Mouse (Mus musculus) thymus, postnatal 25 days (tissue): ENCODE measurements around the gene Plcz1.

Source experiments
- DNase-seq: peaks from one replicate; pipeline ENCODE4 v3.0.0; 2022

The Plcz1 gene

DNA sequence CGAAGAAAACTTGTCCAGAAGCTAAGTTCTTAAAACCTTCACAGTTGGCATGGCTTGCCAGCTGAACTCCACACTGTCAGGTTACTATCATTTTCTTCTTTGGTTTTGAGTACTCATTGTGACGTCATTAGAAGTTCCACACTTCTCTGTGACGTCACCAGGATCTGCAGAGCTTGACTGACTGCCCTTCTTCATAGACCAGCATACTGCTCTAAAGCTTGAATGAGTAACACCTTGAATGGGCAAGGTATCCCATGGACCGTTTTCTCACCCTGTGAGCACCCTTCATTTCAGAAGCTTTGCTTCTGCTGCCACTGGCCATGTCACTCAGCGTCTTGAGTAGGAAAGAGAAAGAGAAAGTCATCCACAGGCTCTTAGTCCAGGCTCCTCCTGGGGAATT lies at the start of gene Plcz1:
Gene Plcz1, minus strand, starts transcription at position 101 of the 400 bp plus-strand sequence.
- no peak for DNase-seq

DNA sequence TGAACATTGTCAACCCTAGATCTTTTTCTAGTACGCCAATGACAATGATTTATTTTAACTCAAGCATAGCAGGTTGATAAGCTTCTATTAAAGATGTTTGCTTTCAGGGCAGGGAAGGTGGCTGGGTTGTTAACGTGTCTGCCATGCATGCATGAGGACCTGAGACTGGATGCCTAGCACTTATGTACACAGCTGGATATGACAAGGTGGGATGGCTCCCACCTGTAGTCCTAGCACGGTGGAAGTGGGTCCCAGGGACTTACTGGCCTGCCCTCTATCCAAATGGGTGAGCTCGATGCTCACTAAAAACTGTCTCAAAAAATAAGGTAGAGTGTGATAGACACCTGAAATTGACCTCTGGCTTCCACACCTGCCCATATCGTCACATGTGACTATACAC lies 48.6 kb upstream of the Plcz1 start:
- no peak for DNase-seq

DNA sequence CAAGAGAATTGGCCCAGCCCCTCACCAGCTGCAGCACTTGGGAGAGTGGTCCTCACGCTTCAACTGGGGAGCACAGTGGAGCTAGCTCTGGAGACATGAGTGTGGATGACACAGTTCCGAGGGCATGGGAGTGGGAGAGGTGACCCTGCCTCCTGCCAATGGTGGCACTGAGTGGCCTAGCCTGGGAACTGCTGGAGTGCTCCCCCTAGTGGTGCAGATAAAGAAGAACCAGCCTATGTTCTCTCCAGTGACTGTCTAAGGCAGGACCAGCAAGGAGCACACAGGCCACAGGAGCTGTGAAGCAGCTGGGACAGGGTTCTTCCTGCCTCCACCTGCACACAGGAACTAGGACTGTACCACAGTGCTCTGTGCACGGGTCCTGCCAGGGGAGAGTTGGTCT lies 40.5 kb upstream of the Plcz1 start:
- no peak for DNase-seq

DNA sequence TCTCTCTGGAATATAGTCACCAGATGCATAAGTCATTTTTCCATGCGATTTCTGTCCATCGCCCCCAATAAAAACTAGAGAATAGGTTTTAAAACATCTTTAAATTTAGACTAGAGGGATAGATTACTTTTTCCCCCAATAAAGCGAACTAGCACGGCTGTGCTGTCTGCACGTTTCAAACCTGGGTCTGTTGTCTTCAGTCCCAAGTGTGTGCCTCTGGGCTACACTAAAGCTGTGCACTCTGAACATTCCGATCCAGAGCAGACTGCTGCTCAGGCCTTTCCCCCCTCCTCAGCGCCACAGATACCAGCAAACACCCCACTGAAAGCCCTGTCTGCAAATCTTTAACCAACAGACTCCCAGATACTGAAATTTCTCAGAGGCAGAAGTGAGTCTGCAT lies 39.7 kb upstream of the Plcz1 start:
- no peak for DNase-seq

DNA sequence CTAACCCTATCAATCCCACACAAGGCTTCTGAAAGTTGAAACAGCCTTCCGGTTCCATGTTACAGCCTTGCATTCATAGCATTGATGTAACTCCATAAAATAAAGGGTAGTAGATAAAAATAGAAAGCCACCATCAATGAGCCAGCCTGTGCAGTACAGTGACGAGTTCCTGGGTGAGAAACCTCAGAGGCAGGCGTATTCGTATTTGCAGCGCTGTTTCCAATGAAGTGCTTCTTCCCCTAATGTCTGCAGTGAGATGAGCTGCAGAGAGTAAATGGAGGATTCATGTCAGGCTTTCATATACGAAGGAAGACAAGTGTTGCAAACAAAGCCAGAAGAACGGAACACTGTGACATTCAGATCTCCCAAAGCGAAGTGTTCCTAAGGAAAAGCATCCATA lies 27.9 kb upstream of the Plcz1 start:
- no peak for DNase-seq

DNA sequence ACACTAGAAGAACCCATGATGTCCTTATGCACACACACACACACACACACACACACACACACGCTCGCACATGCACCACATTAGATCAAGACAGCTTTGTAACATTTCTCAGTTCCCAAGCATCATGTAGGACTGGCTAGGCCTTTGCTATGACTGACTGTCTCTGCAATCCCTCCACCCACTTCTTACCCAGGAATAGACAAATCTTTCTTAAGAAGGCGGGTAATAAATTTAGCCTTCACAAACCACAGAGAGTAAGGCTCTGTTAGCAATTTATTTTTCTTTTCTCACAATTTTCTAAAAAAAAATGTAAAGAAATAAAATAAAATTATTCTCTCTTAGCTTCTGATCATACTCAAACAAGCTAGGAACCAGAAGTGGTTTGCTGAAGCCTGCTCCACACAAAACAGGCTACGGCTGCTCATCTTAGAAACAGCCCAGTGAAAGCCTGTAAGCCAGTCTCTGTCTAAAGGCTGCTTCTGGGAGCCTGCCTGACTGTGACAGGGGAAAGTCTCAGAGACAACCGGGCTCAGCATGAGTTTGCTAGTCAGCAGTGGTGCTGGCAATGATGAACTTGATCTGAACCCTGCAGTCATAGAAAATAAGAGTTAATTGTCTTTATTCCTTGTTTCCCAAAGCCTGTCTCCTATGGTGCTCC lies 13.1 kb upstream of the Plcz1 start:
- no peak for DNase-seq

DNA sequence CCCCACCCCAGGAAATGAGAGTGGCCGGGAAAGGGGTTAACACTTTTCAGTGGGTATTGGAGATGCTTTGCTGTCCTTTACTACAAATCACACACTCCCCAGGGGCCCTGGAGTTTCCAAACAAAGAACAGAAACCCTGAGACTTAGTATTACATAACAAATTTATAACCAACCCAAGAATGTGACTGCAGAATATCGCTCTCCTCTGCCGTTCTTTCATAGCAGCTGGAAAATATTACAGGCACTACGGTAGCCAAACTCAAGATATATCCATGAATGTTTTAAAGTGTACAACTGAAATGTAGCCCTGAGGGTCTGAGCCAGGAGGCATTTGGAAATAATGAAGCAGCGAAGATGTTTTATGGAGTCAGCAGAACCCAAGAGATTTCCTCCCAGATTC lies 10.2 kb upstream of the Plcz1 start:
- no peak for DNase-seq

DNA sequence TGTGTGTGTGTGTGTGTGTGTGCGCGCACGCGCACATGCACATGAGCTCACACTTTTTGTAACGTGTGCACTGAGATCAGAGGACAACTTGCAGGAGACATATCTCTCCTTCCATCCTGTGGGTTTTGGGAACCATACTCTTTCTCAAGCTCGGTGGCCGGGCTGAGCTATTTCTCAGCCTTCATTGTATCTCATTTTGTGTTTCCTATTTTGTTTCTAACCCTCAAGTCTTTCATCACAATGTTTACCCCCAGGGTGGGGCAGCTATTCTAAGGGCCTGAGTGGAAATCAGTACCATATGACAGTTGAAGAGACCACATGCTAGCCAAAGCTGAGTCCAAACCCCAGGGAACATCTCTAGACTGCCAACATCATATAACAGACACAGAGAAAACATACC lies 305 bp downstream of the Plcz1 start, which contains the start of gene Capza3:
Gene Capza3, plus strand, starts transcription at position 301 of the 400 bp plus-strand sequence.
- DNase-seq = no peak

DNA sequence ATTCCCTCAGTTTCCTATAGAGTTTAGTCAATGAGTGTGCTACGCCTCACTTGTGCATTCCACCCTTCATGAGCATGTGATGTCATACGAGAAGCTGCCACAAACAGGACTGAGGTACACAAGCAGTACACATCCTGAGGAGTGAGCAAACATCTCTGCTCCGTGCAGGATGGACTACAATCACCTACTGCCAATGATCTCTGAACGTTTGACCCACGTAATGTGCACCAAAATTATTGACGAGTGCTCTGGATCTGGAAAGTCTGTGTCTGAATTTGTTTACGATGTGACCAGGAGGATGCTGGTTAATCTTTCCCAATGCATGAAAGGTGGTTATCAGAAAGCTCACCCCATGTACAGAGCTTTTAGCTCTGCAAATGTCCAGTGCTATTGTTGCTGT lies 16.9 kb downstream of the Plcz1 start:
- no peak for DNase-seq

DNA sequence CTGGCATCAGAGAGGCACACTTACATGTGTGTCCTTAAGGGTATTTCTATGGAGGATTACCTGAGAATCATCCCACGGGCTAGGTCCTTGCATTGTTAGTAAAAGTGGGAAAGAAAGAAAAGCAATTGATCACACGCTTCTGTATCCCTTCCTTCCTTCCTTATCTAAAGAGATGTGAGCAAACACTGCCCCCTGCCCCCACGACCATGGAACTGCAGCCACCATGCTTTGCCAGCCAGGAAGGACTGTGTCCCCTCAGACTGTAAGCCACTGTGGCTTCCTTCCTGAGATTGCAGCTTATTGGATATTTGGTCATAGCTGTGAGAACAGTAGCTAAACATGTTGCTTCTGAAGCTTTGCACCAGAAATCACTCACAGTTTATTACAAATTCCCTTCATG lies 36.1 kb downstream of the Plcz1 start:
- no peak for DNase-seq

DNA sequence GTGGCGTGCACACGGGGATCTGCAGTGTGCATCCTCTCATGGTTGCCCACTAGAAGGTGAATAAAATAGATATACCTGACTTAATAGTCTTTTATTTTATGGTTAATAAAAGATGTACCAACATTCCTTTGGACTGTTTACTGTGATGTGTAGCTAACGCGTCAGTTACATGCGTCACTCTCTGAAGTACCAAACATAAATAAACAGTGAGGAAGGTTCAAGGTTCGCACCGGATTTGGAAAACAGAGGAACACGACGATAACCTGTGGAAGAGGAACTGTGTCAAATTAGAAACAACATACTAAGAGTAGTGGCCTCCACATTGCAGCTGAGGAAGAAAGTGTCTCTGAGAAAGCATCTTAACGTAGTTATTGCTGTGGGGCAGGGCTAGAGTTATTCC lies 51.7 kb downstream of the Plcz1 start:
- no peak for DNase-seq

DNA sequence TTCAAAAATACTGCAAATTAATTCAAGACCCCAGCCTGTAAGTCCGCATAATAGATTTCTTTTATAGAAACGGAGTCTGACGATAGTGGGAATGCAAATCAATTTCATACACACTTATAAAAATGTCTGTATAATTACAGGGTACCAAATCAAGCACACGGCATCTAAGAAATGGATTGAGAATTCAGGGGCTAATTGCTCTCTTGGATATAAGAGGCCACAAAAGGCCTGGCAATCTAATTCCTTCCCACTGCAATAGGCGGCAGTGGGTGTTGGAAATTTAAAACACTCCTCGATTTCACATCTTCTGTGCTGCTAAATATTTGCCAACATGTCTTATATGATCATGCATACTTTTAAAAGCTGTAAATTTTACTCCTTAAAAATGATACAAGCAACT lies 52.2 kb downstream of the Plcz1 start:
- no peak for DNase-seq

DNA sequence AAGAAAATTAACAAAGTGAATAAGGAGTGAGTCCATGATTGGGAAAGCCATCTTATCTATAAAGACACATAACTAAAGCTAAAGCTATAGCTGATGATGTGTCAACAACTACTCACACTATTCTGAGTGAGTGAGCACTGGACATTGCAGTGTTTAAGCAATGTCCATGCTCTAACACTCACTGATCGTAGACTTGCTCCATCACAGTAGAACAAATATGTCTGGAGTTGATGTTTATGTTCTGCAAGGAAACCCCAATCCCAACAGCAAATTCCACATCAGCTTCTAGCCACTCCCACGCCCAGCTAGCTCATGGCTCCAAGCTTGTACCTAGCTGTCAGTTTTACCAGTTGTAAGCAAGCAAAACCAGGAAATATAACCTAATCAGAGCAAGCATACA lies 54.7 kb downstream of the Plcz1 start:
- no peak for DNase-seq

DNA sequence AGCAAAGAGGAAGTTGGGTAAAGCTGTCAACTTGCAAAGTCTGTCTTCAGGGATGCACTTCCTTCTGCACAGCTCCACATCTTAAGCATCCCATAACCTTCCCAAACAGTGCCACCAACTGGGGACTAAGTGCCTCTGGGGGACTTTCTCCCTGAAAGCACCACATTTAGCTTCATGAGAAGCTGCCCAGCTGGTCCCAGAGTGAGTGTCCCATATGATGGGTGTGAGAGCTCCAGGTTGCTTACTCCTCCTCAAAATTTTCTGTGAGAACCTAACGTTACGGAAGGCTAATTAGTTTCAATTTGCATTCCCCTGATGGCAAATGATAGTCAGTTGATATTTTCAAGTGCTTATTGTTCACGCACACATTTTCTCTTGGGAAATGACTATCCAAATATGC lies 57.2 kb downstream of the Plcz1 start:
- DNase-seq = no peak

DNA sequence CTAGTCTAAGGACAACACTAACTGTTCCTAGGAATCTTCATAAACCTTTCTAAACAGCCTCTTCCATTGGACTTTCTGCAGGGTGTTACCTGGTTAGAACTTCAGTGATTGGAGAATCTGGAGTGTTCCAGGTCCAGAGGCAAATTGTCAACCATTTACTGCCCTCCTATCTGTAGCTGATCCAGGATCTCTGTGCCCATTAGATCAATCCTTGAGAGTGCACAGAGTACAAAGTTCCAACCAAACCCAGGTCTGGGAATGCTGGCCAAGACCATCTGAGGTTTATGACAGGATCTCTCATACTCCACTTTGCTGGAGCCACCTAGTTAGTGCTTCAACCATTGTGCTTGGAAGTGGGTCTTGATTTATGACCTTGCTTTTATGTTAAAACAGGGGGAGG lies 60.2 kb downstream of the Plcz1 start:
- DNase-seq = no peak

DNA sequence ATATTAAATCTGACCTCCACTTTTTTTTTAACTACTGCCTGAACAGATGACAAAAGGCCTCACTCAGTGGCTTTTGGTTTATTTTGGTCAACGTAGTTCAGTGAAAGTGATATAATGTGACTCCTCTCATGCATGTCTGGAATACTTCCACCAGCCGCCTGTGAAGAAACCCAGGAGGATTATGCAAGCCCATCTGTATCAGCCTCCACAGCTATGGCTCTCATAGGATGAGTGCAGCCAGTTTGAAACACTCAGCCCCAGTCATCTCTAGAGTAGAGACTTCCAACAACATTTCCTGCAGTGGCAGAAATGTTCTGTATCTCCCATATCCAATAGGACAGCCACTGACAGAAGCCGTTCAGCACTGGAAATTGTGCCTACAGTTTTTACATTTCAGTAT lies 63.1 kb downstream of the Plcz1 start:
- DNase-seq = no peak

DNA sequence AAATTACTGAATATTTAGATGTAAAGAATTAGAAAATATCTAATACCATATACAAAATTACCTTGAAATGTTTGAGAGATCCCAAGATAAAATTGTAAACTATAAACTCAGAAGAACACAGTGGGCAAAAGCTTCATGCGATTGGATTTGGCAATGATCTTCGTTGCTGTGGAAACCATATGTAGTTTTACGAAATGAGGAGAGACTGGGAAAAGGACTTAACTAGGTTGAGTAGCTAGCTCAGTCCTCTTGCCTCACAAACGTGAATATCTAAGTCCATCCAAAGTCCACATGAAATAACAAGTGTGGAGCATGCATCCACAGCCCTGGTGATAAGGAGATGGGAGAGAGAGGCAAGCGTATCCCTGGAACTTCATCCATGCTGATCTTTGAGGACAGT lies 66.6 kb downstream of the Plcz1 start:
- no peak for DNase-seq

DNA sequence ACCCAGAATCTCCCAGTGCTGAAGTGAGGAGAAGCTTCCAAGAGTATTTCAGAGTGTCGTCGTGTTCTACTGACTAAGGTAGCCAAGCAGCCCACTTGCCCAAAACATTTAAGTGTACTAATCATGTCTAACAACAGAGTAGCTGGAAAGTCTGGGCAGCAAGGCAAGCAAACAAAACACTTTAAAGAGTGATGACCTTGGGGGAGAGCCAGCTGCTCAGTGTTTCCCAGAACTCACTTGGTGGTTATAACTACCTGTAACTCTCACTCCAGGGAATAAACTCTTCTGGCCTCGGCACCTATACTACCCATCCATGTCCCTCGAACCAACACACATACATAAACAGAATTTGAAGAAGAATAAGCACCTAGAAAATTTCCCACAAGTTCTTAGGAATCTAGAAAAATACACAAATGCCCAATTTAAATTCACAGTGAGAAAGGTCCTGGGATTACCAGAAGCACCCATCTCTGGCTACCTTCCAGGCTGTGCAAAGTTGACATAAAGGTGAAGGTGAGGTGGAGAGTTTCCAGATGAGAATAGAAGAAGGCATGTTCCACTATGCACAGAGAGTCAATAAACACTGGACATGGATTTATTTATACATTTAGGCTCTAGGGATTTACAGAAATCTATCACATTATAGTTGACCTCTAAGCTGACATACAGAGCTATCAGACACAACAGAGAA lies 69.5 kb downstream of the Plcz1 start:
- no peak for DNase-seq

DNA sequence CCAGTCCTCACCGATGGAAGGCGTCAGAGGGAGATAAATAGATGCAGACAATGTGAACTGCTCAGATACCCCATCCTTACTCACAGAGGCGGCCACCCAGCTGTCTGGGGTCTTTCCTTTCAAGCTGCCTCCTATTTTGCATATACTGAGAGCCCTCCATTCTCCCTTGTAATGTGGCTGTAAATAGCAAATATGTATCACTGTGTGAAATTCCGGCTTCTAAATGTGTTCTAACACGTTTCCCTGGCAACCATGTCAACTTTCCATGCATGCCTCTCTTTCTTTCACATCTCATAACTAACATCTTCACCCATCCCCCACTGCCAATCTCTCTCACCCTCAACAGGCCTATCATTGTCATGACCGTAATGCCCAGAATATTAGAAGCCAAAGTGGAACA lies 74.6 kb downstream of the Plcz1 start:
- no peak for DNase-seq

DNA sequence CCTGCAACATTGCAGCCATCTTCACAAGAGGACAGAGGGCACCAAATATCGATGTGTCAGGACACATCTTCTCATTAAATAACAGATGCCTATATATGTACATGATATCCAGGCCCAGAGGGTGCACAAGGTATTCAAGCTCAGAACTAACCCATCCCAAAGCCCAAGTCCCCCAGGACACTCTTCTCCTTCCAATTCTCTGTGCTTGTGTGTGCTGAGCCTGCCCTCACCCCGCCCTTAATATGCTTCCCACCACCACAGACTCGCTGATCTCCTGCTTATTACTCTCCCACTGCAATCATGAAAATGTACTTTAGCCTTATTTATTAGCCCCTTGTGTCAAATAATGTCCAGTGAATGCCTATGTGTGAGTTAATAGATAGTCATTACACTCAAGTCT lies 76.4 kb downstream of the Plcz1 start:
- DNase-seq = no peak

DNA sequence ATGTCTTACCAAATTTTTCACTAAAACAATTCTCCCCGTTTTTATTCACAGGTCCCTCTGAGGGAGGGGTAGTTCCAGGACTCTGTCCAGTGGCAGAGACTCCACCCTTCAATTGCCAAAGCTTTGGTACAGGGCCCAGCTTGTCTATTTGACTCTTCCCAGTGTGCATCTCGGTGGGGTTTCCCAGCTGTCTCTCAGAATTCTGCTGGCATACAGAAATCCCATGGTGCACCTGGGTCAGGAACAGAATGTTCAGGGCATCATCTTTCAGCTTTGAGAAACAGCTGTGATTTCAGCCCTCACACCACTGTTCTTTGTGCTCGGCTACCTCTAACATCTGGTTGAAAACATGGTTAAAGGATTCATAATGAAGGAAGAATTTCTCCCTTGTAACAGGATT lies 77.5 kb downstream of the Plcz1 start:
- DNase-seq = no peak

DNA sequence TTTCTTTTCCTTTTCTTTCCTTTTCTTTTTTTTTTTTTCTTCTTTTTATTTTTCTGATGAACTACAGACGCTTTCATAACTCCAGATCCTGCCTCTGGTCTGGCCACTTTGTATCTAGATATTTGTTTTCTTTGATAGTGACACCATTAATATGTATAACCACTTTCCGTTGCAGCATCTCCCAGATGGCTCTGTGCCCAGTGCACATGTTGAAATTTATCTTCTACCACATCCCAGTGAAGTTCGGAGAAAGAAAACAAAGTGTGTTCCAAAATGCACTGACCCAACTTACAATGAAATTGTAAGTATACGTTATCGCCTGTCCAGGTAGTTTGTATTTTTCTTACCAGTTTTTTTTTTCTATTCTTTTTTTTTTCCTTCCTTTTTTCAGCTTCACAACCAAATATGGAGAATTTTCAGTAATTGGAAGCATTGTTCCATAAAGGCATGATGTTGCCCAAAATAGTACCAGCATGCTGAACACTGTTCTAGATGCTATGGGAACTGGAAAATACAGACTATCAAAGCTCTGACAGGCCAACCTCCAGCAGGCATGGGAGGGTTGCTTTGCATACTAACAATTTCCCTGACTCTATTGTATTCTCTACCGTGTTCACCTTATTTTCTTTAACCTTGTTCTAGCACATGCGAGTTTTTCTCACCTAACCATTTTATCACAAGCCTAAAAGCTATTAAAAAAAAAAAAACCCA lies 83.6 kb downstream of the Plcz1 start:
- no peak for DNase-seq

DNA sequence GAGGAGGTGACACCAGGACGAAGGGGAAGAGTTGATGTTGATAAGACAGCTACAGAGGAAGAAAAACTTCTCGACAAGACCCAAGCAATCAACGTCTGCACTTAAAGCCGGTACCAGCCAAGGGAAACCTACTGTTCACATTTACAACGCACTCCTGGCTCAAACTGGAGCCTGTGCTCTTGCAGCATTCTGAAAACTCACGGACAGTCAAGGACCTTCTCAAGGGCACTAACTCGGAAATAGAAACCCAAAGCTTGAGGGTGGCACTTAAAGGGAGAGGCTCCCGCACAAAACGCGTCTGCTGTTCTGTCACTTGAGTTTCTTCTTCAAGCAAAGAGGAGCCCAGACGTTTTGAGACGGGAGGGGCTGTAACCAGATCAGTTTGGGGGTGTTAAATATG lies 87.7 kb downstream of the Plcz1 start:
- DNase-seq = no peak

DNA sequence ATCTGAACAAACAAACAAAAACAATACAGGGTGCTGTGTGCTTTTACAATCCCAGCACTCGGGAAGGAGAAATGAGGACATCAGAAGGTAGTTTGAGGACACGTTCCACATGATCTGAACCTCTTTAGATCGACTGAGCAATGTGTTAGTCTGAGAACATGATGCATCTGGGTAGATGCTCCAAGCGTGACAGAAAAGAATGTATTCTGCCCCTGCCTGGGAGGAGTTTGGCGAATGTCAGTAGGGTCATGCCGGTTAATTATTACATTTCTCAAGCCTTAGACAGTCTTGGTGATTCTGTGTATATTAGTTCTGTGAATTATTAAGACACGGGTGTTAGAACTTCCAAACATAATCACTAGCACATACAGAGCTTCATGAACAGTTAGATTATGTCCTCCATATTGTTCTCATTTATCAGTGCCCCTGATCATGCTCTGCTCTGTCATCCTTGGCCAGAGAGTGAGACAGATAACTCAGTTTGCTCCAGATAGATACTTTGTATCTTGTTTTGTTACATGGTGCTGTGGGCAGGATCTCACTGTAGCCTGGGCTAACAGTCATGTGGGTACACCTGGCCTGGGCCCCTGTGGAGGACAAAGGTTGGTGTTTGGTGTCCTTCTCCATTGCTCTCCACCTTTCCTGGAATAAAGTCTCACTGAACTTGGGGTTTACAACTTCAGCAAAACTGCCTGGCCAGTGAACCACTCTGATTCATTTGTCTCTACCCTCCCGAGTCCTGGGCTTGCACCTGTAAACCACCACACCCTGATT lies 94.0 kb downstream of the Plcz1 start:
- DNase-seq = no peak
